Mouse (Mus musculus) liver, adult 2 months (tissue): ENCODE measurements at regions not wholly inside any gene's neighbourhood (a gene's known extent, or its start where the extent isn't known, plus 50 kb on each side); places are given as distances from the start of the nearest gene placed in this dataset.

Experiments used
- CTCF ChIP-seq: fragments of 200-500 bp; IDR thresholded peaks from 2 replicates; pipeline ENCODE4 v1.5.1; 2011; ENCODE audit warnings: low read depth, low read length, control low read depth
- POLR2A ChIP-seq: fragments of 200-500 bp; IDR thresholded peaks from 2 replicates; pipeline ENCODE4 v1.6.1; 2011; ENCODE audit warnings: low read length, control low read depth; ENCODE audit not compliant: insufficient read depth; ENCODE audit errors: extremely low read depth

GRCm38 (mm10) chr14:102790916-102791315 is 191.5 kb downstream of the Kctd12 start:
- TF ChIP-seq POLR2A (no peak), CTCF (no peak)
